Mouse (Mus musculus): ENCODE results near the gene Slc39a10. TPM values are rescaled to one million over a fixed set of nuclear protein-coding genes. Genes with fewer than 3 reads are reported as not detected.

Gene Slc39a10
- polyA plus RNA-seq, 1 experiment from 2014 or later = 46.9 TPM

DNA sequence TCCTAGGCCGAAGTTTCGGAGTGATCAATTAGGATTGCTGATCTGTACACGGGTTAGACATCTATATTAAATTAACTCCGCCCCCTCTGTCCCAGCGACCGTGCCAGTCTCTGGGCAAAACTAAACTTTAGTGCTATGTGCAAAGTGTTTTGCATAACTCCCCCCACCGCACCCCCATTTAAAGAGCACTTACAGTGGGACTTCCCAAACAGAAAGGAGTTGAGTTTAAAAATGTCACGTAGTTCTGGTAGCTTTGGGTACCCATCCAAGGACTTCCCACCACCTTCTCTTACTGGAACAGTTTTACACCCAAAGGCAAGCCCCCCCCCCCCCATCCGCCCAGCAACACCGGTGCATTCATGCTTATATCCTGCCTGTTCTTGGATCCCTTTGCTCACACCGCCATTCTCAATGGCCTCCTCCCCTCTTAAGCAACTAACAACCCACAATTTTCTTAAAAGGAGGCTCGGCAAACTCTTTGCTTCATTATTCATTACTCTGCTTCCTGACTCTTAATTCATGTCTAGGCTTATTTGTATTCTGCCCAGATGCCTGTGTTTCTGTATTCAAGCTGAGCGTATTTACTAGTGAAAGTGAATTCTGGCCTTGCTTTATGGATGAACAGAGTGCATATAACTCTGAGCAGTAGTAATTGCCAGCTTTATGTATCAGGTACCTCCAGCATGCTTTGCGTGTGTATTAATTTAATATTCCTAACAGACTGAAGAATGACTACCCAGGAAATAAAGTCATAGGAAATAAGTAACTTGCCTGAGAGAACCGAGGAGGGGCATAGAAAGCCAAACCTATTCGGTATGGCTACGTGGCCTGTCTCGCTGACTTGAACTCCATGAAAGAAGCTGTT lies 38.4 kb downstream of the Slc39a10 start:
- Histone ChIP-seq H3K9ac (ENCODE audit: low read length) (peak overlapping the region; percentile 100), H3K27me3 (ENCODE audit: control insufficient read depth, insufficient read depth, low read length) (no peaks in the 10 kb centered on the region), H3K4me3 (replicated peaks; ENCODE audit: low read length) (peak overlapping the region; percentile 91), H3K9me3 (replicated peaks; ENCODE audit: control insufficient read depth, low read length) (no peaks in the 10 kb centered on the region), H3K4me2 (ENCODE audit: low read depth, low read length) (peak overlapping the region; percentile 56), H3K27ac (ENCODE audit: low read length) (peak overlapping the region; percentile 100), H3K4me1 (ENCODE audit: control insufficient read depth, insufficient read depth, low read length) (peaks cover 19% of the 10 kb centered on the region), H3K36me3 (ENCODE audit: control insufficient read depth, insufficient read depth, low read length) (no peaks in the 10 kb centered on the region)
- 23% methylated on average over 18 of the region's 18 CpGs for WGBS
- ATAC-seq (ENCODE audit: insufficient read depth, low FRiP score) = no peak; the same call in 1 of the 2 replicates

DNA sequence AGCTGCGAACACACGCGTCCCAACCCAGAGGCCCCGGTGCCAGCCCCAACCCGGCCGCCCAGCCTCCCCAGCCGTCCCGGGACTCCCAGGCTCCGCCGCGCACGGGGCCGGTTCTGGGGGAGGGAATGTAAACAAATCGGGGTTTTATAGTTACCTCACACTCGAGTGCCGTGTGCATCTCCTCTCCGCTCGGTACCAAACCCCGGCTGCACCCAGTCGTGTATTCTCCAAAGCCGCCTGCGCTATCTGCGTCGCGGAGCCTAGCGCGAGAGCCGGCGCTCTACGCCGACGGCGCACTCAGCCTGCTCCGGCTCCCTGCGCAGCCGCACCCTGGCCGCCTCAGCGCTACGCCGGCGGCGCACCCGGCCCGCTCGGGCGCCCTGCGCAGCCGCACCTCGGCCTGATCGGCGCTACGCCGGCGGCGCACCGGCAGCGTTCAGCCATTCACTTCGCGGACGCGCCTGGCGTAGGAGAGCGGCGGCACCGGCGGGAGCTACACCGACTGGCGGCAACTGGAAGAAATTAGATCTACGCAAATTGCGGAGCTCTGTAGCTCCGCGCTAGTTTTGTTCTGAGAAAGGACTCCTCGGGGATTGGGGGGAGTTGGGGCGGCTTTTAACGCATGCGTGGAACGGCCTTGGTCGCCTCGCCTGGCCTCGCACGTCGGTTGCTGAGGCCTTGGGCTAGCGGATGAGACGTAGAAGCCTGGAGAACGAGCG lies 39.2 kb downstream of the Slc39a10 start:
- H3K4me1 ChIP-seq (ENCODE audit: control insufficient read depth, insufficient read depth, low read length) = peaks cover 19% of the 10 kb centered on the region
- H3K4me3 ChIP-seq (replicated peaks; ENCODE audit: low read length) = peak overlapping the region; percentile 91
- no peaks in the 10 kb centered on the region for H3K27me3 ChIP-seq (ENCODE audit: control insufficient read depth, insufficient read depth, low read length)
- peak overlapping the region; percentile 100 for H3K27ac ChIP-seq (ENCODE audit: low read length)
- WGBS = under 1% methylated on average over 86 of the region's 86 CpGs
- H3K36me3 ChIP-seq (ENCODE audit: control insufficient read depth, insufficient read depth, low read length) = no peaks in the 10 kb centered on the region
- peak overlapping the region; percentile 68 for H3K4me2 ChIP-seq (ENCODE audit: low read depth, low read length)
- H3K9me3 ChIP-seq (replicated peaks; ENCODE audit: control insufficient read depth, low read length) = no peaks in the 10 kb centered on the region
- H3K9ac ChIP-seq (ENCODE audit: low read length) = peak overlapping the region; percentile 100
- ATAC-seq (ENCODE audit: insufficient read depth, low FRiP score) = peak; percentile 95

DNA sequence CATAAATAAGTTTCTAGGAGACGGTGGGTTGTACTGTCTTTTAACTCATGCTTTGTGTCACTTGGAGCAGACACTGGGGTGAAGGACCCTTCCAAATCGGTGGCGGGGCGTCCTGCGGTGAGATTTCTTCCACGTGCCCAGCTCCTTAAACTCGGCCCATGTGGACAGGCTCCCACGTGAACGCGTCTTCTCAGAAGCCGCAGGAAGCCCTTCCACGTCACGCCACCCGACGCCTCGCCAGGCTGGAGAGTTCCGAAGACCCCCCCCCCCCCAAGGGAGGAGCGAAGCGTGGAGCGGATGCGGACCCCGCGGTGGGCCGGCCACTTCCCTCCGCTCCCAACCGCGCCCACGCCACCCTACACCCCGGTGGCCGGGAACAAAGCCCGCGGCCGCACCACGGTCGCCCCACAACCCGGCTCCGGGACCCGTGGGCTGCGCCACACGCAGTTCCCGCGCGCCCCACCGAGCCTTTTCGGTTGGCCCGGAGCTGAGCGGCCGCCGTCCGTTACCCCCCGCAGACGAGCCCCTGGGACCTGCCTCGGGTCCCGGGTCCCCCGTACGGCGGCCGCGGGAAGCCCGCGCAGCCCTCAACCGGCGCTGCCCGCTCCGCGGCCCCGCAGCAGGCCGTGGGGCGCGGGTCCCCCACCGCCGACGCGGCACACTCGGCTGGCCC lies 39.9 kb downstream of the Slc39a10 start:
- Histone ChIP-seq H3K27me3 (ENCODE audit: control insufficient read depth, insufficient read depth, low read length) (no peaks in the 10 kb centered on the region), H3K9me3 (replicated peaks; ENCODE audit: control insufficient read depth, low read length) (no peaks in the 10 kb centered on the region), H3K4me3 (replicated peaks; ENCODE audit: low read length) (peak overlapping the region; percentile 91), H3K9ac (ENCODE audit: low read length) (peak overlapping the region; percentile 100), H3K27ac (ENCODE audit: low read length) (peak overlapping the region; percentile 100), H3K4me2 (ENCODE audit: low read depth, low read length) (peak overlapping the region; percentile 68), H3K36me3 (ENCODE audit: control insufficient read depth, insufficient read depth, low read length) (no peaks in the 10 kb centered on the region), H3K4me1 (ENCODE audit: control insufficient read depth, insufficient read depth, low read length) (peaks cover 19% of the 10 kb centered on the region)
- under 1% methylated on average over 70 of the region's 75 CpGs for WGBS
- ATAC-seq (ENCODE audit: insufficient read depth, low FRiP score) = peak; percentile 43

DNA sequence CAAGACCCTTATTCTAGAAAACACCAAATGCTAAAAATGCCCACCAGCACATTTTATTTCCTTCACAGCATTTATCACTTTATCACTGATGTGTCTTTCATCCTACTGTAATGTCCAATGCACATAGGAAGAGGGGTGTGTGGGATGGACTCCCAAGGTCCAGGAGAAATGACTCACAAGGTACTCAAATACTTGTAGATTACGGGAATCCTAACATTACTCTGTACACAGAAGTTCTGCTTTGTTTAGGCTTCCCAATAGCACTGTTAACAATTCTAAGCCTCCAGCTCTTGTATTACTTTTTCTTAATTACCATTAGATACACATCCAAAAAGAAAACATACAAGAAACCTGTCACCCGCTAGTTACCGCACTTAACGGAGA lies 40.4 kb downstream of the Slc39a10 start:
- WGBS = 0% methylated on average over 4 of the region's 4 CpGs
- peaks cover 19% of the 10 kb centered on the region for H3K4me1 ChIP-seq (ENCODE audit: control insufficient read depth, insufficient read depth, low read length)

GRCm38 (mm10) chr1:46851586-46851985 lies 41.1 kb downstream of the Slc39a10 start:
- no peaks in the 10 kb centered on the region for H3K36me3 ChIP-seq (ENCODE audit: control insufficient read depth, insufficient read depth, low read length)
- ATAC-seq (ENCODE audit: insufficient read depth, low FRiP score) = no peak
- peak overlapping the region; percentile 68 for H3K4me2 ChIP-seq (ENCODE audit: low read depth, low read length)
- H3K27ac ChIP-seq (ENCODE audit: low read length) = peak overlapping the region; percentile 77
- 39% methylated on average over 4 of the region's 4 CpGs for WGBS
- peaks cover 19% of the 10 kb centered on the region for H3K4me1 ChIP-seq (ENCODE audit: control insufficient read depth, insufficient read depth, low read length)
- no peaks in the 10 kb centered on the region for H3K9me3 ChIP-seq (replicated peaks; ENCODE audit: control insufficient read depth, low read length)
- H3K9ac ChIP-seq (ENCODE audit: low read length) = peak overlapping the region; percentile 44
- H3K4me3 ChIP-seq (replicated peaks; ENCODE audit: low read length) = peak overlapping the region; percentile 30; the same call in 1 of the 2 replicates
- no peaks in the 10 kb centered on the region for H3K27me3 ChIP-seq (ENCODE audit: control insufficient read depth, insufficient read depth, low read length)

More for the DNA sequence above, 40.4 kb downstream of the Slc39a10 start:
- peak overlapping the region; percentile 91 for H3K4me3 ChIP-seq (replicated peaks; ENCODE audit: low read length)
- H3K36me3 ChIP-seq (ENCODE audit: control insufficient read depth, insufficient read depth, low read length) = no peaks in the 10 kb centered on the region
- ATAC-seq (ENCODE audit: insufficient read depth, low FRiP score) = no peak
- no peaks in the 10 kb centered on the region for H3K27me3 ChIP-seq (ENCODE audit: control insufficient read depth, insufficient read depth, low read length)
- H3K27ac ChIP-seq (ENCODE audit: low read length) = peak overlapping the region; percentile 100
- no peaks in the 10 kb centered on the region for H3K9me3 ChIP-seq (replicated peaks; ENCODE audit: control insufficient read depth, low read length)
- peak overlapping the region; percentile 100 for H3K9ac ChIP-seq (ENCODE audit: low read length)
- peak overlapping the region; percentile 68 for H3K4me2 ChIP-seq (ENCODE audit: low read depth, low read length)

- WGBS = 36% methylated on average over 1 of the region's 1 CpGs
- H3K4me3 ChIP-seq (replicated peaks; ENCODE audit: low read length) = no peak overlapping the region
- no peak for ATAC-seq (ENCODE audit: insufficient read depth, low FRiP score)
Measured at GRCm38 (mm10) chr1:46849758-46850157, 42.9 kb downstream of the Slc39a10 start.

GRCm38 (mm10) chr1:46845221-46845620 lies 47.4 kb downstream of the Slc39a10 start:
- no peak overlapping the region for H3K27ac ChIP-seq (ENCODE audit: low read length)
- no peaks in the 10 kb centered on the region for H3K9me3 ChIP-seq (replicated peaks; ENCODE audit: control insufficient read depth, low read length)
- no peak for ATAC-seq (ENCODE audit: insufficient read depth, low FRiP score)
- 61% methylated on average over 5 of the region's 5 CpGs for WGBS
- H3K9ac ChIP-seq (ENCODE audit: low read length) = no peak overlapping the region
- H3K4me1 ChIP-seq (ENCODE audit: control insufficient read depth, insufficient read depth, low read length) = 0 out of 2 replicates have a peak, but pooled peaks cover 4% of the 10 kb centered on the region
- H3K4me3 ChIP-seq (replicated peaks; ENCODE audit: low read length) = no peak overlapping the region
- H3K27me3 ChIP-seq (ENCODE audit: control insufficient read depth, insufficient read depth, low read length) = no peaks in the 10 kb centered on the region
- no peaks in the 10 kb centered on the region for H3K36me3 ChIP-seq (ENCODE audit: control insufficient read depth, insufficient read depth, low read length)
- no peak overlapping the region for H3K4me2 ChIP-seq (ENCODE audit: low read depth, low read length)

More at GRCm38 (mm10) chr1:46849758-46850157, 42.9 kb downstream of the Slc39a10 start:
- no peak overlapping the region for H3K9ac ChIP-seq (ENCODE audit: low read length)
- H3K4me2 ChIP-seq (ENCODE audit: low read depth, low read length) = no peak overlapping the region
- H3K36me3 ChIP-seq (ENCODE audit: control insufficient read depth, insufficient read depth, low read length) = no peaks in the 10 kb centered on the region
- H3K4me1 ChIP-seq (ENCODE audit: control insufficient read depth, insufficient read depth, low read length) = peaks cover 17% of the 10 kb centered on the region
- H3K27ac ChIP-seq (ENCODE audit: low read length) = no peak overlapping the region
- H3K27me3 ChIP-seq (ENCODE audit: control insufficient read depth, insufficient read depth, low read length) = no peaks in the 10 kb centered on the region
- H3K9me3 ChIP-seq (replicated peaks; ENCODE audit: control insufficient read depth, low read length) = no peaks in the 10 kb centered on the region

GRCm38 (mm10) chr1:46844281-46844680 lies 48.4 kb downstream of the Slc39a10 start:
- Histone ChIP-seq H3K36me3 (ENCODE audit: control insufficient read depth, insufficient read depth, low read length) (no peaks in the 10 kb centered on the region), H3K4me3 (replicated peaks; ENCODE audit: low read length) (no peak overlapping the region), H3K9me3 (replicated peaks; ENCODE audit: control insufficient read depth, low read length) (no peaks in the 10 kb centered on the region), H3K9ac (ENCODE audit: low read length) (no peak overlapping the region), H3K27me3 (ENCODE audit: control insufficient read depth, insufficient read depth, low read length) (no peaks in the 10 kb centered on the region), H3K4me1 (ENCODE audit: control insufficient read depth, insufficient read depth, low read length) (no peaks in the 10 kb centered on the region), H3K27ac (ENCODE audit: low read length) (no peak overlapping the region), H3K4me2 (ENCODE audit: low read depth, low read length) (no peak overlapping the region)
- 82% methylated on average over 2 of the region's 2 CpGs for WGBS
- ATAC-seq (ENCODE audit: insufficient read depth, low FRiP score) = no peak
